Mouse (Mus musculus) midbrain, embryonic 13.5 days (tissue): ENCODE data around the gene Cacng1. TPM values are rescaled to one million over a fixed set of nuclear protein-coding genes. Genes with fewer than 3 reads are reported as not detected.

Experiments used
- ATAC-seq: fragments of 200-750 bp; cut with Nextera tagmentation; 2 replicates; pipeline ENCODE4 v1.8.0; 2017; ENCODE audit warnings: mild to moderate bottlenecking, moderate TSS enrichment, moderate library complexity
- H3K27ac ChIP-seq: fragments of 300-500 bp; sonication (generic); 2 replicates; pipeline ENCODE4 v1.5.1; 2015; ENCODE audit warnings: inconsistent platforms, mild to moderate bottlenecking, moderate library complexity
- H3K27me3 ChIP-seq: fragments of 300-500 bp; sonication (generic); 2 replicates; pipeline ENCODE4 v1.6.1; 2015; ENCODE audit warnings: mild to moderate bottlenecking, inconsistent platforms
- H3K36me3 ChIP-seq: fragments of 300-500 bp; sonication (generic); 2 replicates; pipeline ENCODE4 v1.6.1; 2015; ENCODE audit warnings: mild to moderate bottlenecking, inconsistent platforms
- H3K4me1 ChIP-seq: fragments of 300-500 bp; sonication (generic); replicated peaks from 2 replicates; pipeline ENCODE4 v1.6.1; 2015; ENCODE audit warnings: inconsistent platforms
- H3K4me2 ChIP-seq: fragments of 300-500 bp; sonication (generic); replicated peaks from 2 replicates; pipeline ENCODE4 v1.6.1; 2015; ENCODE audit warnings: moderate library complexity, mild to moderate bottlenecking, inconsistent platforms
- H3K4me3 ChIP-seq: fragments of 300-500 bp; sonication (generic); replicated peaks from 2 replicates; pipeline ENCODE4 v1.5.1; 2015; ENCODE audit warnings: mild to moderate bottlenecking, inconsistent platforms
- H3K9ac ChIP-seq: fragments of 300-500 bp; sonication (generic); replicated peaks from 2 replicates; pipeline ENCODE4 v1.6.1; 2015; ENCODE audit warnings: mild to moderate bottlenecking, inconsistent platforms
- H3K9me3 ChIP-seq: fragments of 300-500 bp; sonication (generic); 2 replicates; pipeline ENCODE4 v1.6.1; 2016; ENCODE audit warnings: mild to moderate bottlenecking, inconsistent platforms
- WGBS: fragments of 180-500 bp; shearing (Covaris S2); methylation state at CpG from one replicate; pipeline ENCODE4 v1.1.7; 2015; 5-methylcytosine and 5-hydroxymethylcytosine counted together
- polyA plus RNA-seq: library from polyadenylated mRNA; unstranded; fragments of >200 nt; fragmentation: Nextera tagmentation; extraction: Ambion mirVana; gene quantifications from 2 replicates; pipeline ENCODE4 v1.2.1, GENCODE M21; 2015

The Cacng1 gene
- polyA plus RNA-seq, 1 experiment from 2014 or later: 0.26 TPM

DNA sequence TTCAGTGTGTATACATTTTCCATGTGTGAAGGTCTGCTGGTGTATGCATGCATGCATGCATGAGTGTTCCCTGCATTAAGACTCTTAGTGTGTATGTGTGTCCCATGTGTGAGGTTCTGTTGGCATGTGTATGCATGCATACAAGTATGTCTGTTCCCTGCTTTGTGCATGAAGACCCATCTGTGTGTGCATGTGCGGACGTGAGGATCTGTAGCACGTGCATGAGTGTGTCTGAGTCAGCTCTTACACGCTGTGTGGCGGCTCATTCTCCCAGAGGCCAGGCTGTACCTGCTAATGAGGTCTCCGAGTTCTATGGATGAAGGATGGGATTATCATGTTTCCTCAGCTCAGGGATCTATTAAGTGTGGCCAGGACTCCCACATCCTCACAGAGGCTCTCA lies 11.3 kb downstream of the Cacng1 start:
- peaks cover 36% of the 10 kb centered on the region for H3K27me3 ChIP-seq
- WGBS: 60% methylated on average over 6 of the region's 6 CpGs
- no peak overlapping the region for H3K9ac ChIP-seq
- H3K36me3 ChIP-seq: no peaks in the 10 kb centered on the region
- no peak overlapping the region for H3K27ac ChIP-seq
- H3K9me3 ChIP-seq: no peaks in the 10 kb centered on the region
- ATAC-seq: 0 out of 2 replicates have a peak, but pooled peaks have one; percentile 18
- no peak overlapping the region for H3K4me3 ChIP-seq
- no peak overlapping the region for H3K4me2 ChIP-seq
- H3K4me1 ChIP-seq: peaks cover 37% of the 10 kb centered on the region

DNA sequence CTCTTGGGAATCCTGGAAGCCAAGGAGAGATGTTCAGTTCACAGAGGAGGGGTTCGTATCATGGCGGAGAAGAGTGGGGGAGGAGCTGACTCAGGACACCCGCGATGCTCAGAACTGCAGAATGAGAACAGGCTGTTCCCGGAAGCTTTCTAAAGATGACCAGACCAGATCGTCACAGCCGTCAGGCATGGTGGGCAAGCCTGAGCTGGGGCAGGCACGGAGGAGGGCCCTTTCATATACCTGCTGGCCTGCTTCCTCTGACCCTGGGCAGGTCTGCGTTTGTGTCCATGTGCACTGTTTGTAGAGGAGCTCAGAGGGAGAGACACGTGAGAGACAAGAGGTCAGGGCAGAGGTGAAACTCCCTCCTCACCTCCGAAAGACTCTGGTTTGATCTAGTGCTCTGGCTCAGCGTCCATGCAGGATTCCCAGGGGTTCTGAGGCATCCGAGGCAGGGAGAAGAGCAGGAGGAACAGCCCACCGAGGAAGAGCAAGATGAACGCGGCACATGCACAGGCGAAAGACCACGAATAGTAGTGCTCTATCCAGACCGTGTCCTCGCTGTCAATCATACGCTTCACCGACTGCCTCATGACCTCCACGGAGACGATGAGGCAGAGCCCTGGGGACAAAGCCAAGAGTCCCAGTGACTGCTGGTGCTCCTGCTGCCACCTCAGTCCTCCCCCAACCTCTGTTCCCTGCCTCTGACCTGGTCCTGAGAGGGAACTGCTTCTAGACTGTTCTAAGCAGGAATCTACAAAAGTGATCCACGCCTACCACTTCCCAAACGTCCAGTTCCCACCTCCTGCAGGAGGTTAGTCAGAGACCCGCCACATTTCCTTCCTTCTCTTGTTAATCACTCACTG lies 12.8 kb downstream of the Cacng1 start:
- Histone ChIP-seq H3K27ac (no peak overlapping the region), H3K27me3 (peaks cover 36% of the 10 kb centered on the region), H3K4me1 (peaks cover 34% of the 10 kb centered on the region), H3K9me3 (no peaks in the 10 kb centered on the region), H3K9ac (no peak overlapping the region), H3K36me3 (no peaks in the 10 kb centered on the region), H3K4me3 (no peak overlapping the region), H3K4me2 (no peak overlapping the region)
- 38% methylated on average over 27 of the region's 27 CpGs for WGBS
- ATAC-seq: peak; percentile 40; the same call in 1 of the 2 replicates

DNA sequence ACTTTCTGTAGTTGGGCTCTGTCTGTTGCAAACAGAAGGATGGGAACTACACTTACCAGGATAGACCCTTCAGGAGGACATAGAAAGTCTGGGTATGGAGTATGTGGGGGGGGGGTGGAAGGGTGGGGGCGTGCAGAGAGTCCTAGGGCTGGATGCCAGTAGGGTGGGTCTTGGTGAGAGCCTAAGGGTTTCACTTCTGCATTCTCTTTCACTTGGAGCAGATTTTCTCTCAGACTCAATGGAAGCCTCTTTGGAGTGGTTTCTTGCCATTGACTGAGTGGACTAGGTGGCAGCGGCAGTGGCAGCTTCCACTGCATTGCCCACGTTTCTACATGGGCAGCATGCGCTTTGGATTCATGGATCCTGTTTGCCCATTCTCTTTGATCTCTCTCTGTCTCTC lies 16.4 kb downstream of the Cacng1 start:
- no peak for ATAC-seq

DNA sequence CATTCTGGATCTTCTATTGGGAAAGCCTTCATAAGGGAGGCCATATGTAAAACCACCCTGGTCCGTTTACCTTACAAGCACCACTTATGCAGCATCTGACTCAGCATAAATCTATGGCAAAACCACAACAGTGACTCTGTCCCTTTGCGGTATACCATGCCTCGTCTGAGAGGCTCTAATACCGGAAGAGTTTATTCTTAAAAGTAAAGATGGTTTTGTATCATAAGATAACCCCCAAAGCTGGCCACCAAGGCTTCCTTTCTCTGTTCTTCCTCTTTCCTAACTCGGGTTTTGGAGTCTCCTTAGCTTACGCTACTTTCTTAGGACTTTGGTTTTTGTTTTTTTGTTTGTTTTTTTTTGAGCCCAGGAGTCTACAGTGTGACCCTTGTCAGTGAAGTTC lies 23.0 kb downstream of the Cacng1 start:
- ATAC-seq: no peak
- H3K4me3 ChIP-seq: no peak overlapping the region
- no peak overlapping the region for H3K4me2 ChIP-seq
- no peak overlapping the region for H3K27ac ChIP-seq
- H3K9me3 ChIP-seq: no peaks in the 10 kb centered on the region
- peaks cover 7% of the 10 kb centered on the region for H3K36me3 ChIP-seq
- 88% methylated on average over 6 of the region's 6 CpGs for WGBS
- 0 out of 2 replicates have a peak, but pooled peaks cover 4% of the 10 kb centered on the region for H3K4me1 ChIP-seq
- no peaks in the 10 kb centered on the region for H3K27me3 ChIP-seq
- no peak overlapping the region for H3K9ac ChIP-seq

More for the DNA sequence above, 16.4 kb downstream of the Cacng1 start:
- WGBS: 95% methylated on average over 4 of the region's 4 CpGs
- peaks cover 19% of the 10 kb centered on the region for H3K27me3 ChIP-seq
- no peaks in the 10 kb centered on the region for H3K36me3 ChIP-seq
- H3K9ac ChIP-seq: no peak overlapping the region
- H3K4me2 ChIP-seq: no peak overlapping the region
- no peak overlapping the region for H3K27ac ChIP-seq
- no peaks in the 10 kb centered on the region for H3K9me3 ChIP-seq
- H3K4me1 ChIP-seq: peaks cover 16% of the 10 kb centered on the region
- H3K4me3 ChIP-seq: no peak overlapping the region

DNA sequence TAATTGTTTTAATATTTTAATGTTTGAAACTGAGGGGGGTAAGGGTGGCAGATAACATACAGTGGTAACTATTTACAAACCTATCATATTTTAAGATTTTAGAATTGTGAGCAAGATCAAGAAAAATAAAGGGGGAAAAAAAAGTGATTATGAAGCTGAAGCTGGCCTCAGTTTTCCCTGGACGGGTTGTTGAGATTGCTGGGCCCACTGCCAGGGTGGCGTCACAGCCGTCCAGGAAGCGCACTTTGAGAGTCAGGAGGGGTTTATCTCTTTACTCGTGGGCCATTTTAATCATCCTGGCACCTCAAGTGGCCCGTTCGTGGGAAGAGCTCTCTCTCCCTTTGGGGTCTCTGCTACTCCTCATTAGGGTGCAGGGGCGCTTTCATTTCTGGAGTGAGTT lies 24.8 kb downstream of the Cacng1 start:
- WGBS: 70% methylated on average over 8 of the region's 8 CpGs

DNA sequence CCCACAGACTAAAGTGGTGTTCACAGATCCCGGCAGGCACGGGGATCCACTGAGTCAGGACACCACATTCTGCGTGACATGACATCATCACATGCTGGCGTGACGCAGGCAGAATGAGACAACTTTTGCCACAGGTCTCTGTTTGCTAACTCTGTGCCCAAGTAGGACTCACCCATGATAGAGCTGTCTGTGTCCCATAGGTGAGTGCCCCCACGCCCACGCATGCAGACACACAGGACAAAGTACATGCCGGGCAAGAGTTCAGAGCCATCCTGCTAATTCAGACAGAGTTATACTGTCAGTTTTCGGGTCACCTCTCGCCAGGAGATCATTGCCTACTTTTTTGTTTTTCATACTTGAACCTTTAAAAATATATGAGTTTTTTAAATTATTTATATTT lies 27.8 kb downstream of the Cacng1 start:
- H3K9ac ChIP-seq: no peak overlapping the region
- peaks cover 14% of the 10 kb centered on the region for H3K4me1 ChIP-seq
- H3K27ac ChIP-seq: no peak overlapping the region
- no peaks in the 10 kb centered on the region for H3K27me3 ChIP-seq
- H3K9me3 ChIP-seq: no peaks in the 10 kb centered on the region
- no peak overlapping the region for H3K4me2 ChIP-seq
- WGBS: 96% methylated on average over 10 of the region's 10 CpGs
- ATAC-seq: no peak
- H3K4me3 ChIP-seq: no peak overlapping the region
- peaks cover 25% of the 10 kb centered on the region for H3K36me3 ChIP-seq

More for the DNA sequence above, 24.8 kb downstream of the Cacng1 start:
- Histone ChIP-seq H3K9me3 (no peaks in the 10 kb centered on the region), H3K27me3 (no peaks in the 10 kb centered on the region), H3K36me3 (peaks cover 12% of the 10 kb centered on the region), H3K4me3 (no peak overlapping the region), H3K27ac (no peak overlapping the region), H3K4me2 (no peak overlapping the region), H3K4me1 (0 out of 2 replicates have a peak, but pooled peaks cover 4% of the 10 kb centered on the region), H3K9ac (no peak overlapping the region)
- ATAC-seq: no peak

DNA sequence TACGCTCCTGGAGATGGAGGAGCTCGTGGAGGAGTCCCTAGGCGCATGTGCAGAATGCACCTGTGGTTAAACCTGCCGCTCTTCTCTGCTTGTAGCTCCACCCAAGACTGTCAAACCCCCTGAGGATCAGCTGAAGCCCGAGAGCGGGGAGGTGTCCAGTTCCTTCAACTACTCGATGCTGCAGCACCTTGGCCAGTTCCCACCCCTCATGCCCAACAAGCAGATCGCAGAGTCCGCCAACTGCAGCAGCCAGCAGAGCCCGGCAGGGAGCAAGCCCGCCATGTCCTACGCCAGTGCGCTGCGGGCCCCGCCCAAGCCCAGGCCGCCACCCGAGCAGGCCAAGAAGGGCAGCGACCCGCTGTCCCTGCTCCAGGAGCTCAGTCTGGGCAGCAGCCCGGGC lies 30.0 kb downstream of the Cacng1 start:
- Histone ChIP-seq H3K27me3 (no peaks in the 10 kb centered on the region), H3K4me3 (no peak overlapping the region), H3K27ac (no peak overlapping the region), H3K4me2 (no peak overlapping the region), H3K36me3 (peaks cover 25% of the 10 kb centered on the region), H3K4me1 (peaks cover 32% of the 10 kb centered on the region), H3K9me3 (no peaks in the 10 kb centered on the region), H3K9ac (no peak overlapping the region)
- ATAC-seq: no peak
- 80% methylated on average over 19 of the region's 20 CpGs for WGBS

DNA sequence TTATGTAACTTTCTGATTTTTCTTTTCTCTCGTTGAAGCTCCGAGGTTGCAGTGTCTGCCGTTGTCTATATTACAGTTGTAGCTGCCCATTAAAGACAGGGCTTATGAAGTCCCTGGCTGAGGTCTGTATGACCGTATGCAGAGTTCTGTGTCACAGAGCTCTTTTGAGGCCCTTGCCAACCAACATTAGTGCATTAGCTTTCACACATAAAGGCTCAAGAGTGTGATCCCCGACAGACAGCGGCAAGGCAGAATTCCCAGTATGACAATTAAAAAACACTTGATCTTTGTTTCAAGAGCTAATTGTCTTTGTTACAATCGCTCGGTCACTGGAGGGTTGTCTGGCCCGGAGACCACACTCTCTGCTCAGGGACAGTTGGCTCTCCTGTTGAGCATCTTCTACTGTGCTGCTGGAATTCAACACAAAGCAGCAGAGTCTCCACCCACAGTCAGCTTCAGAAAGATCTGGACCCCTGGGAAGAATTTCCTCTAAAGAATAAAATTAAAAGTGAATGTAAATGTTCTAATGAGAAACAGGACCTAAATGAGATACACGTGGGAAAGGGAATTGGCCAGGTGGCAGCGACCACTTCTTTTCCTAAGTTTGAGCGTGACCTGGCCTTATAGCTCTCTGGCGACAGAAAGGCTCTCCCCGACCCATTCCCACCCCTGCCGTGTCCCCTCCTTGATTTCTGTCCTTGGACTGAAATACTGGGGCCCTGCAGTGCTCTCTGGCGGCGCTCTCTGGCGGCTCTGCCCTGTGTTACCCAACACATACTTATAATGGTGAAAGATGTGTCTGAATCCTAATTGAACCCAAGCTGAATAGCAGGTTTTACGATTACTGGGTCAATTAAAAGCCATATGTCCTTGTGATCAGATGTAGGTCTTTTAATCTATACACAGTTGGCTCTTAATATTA lies 32.5 kb downstream of the Cacng1 start:
- Histone ChIP-seq H3K9ac (no peak overlapping the region), H3K4me3 (no peak overlapping the region), H3K9me3 (no peaks in the 10 kb centered on the region), H3K36me3 (peaks cover 23% of the 10 kb centered on the region), H3K27ac (peak overlapping the region; percentile 74), H3K4me1 (peaks cover 35% of the 10 kb centered on the region), H3K4me2 (0 out of 2 replicates have a peak overlapping the region, but pooled peaks have one; percentile 2), H3K27me3 (no peaks in the 10 kb centered on the region)
- ATAC-seq: 0 out of 2 replicates have a peak, but pooled peaks have one; percentile 69
- 51% methylated on average over 19 of the region's 19 CpGs for WGBS

DNA sequence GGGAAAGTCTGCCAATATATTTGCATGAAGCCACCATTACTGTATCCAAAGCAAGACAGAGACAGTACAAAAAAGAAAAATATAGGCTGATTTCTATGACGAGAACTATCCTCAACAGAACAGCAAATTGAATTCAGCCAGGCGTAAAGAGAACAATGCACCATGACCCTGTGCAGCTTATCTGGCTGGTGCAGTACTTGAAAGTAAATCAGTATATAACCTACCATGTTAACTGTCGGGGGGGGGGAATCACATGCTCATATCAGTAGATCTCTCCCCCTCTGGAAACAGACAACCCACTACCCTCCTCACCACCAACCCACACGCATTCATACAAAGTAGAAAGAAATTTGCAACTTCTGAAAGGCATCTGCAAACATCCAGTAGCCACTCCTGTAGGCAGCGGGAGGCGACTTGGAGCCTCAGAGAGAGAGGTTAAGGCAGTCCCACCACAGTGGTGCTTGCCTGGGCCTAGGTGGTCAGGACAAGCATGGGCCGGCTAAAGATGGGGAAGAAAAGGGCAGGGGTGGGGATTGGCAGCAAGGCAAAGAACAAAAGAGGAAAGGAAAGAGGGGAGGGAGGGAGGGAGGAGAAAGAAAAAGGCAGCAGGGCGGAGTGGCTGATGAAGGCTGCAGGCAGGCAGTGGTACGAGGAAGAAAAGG lies 33.5 kb downstream of the Cacng1 start:
- H3K36me3 ChIP-seq: peaks cover 18% of the 10 kb centered on the region
- H3K4me3 ChIP-seq: no peak overlapping the region
- H3K27me3 ChIP-seq: no peaks in the 10 kb centered on the region
- H3K4me2 ChIP-seq: 0 out of 2 replicates have a peak overlapping the region, but pooled peaks have one; percentile 2
- H3K9me3 ChIP-seq: no peaks in the 10 kb centered on the region
- ATAC-seq: peak; percentile 75
- 22% methylated on average over 9 of the region's 9 CpGs for WGBS
- H3K27ac ChIP-seq: peak overlapping the region; percentile 74
- H3K4me1 ChIP-seq: peaks cover 35% of the 10 kb centered on the region
- H3K9ac ChIP-seq: 0 out of 2 replicates have a peak overlapping the region, but pooled peaks have one; percentile 2

DNA sequence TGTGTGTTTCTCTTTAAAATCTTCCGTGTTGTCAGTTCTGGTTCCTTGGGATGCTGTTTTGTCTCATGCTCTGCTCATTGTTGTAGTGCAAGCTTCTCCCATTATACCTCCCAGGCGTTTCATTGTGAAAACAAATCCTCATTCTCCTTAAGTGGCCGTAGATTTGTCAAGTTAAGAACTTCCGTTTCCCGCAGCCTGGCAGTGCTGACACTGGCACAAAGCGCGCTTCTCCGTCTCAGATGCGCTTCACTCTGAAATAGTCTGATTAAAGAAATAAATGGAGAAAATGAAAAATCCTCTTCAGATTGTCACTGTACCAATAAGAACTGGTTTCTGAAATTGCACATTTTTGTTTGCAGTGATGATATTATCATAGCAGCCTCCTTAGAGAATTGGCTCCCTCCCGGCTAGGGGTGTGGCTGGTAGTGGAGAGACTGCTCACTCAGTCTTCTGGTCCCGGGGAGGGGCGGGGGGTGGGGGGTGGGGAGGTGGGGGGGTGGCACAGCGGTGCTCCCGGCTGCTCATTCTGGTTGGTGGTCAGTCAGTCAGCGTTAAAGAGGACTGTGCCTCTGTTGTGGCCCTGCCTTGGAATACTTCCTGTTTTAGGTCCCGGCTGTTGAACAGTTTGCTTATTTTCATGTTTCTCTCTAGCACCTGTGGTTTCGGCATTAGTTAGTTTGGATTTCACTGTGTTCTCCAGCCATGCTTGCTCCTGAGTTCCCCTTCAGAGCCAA lies 39.9 kb downstream of the Cacng1 start:
- H3K27ac ChIP-seq: peak overlapping the region; percentile 27
- 35% methylated on average over 16 of the region's 17 CpGs for WGBS
- H3K9me3 ChIP-seq: no peaks in the 10 kb centered on the region
- H3K4me2 ChIP-seq: peak overlapping the region; percentile 35
- no peak overlapping the region for H3K9ac ChIP-seq
- peaks cover 32% of the 10 kb centered on the region for H3K36me3 ChIP-seq
- peak; percentile 40; the same call in 1 of the 2 replicates for ATAC-seq
- no peaks in the 10 kb centered on the region for H3K27me3 ChIP-seq
- H3K4me1 ChIP-seq: peaks cover 21% of the 10 kb centered on the region
- no peak overlapping the region for H3K4me3 ChIP-seq

DNA sequence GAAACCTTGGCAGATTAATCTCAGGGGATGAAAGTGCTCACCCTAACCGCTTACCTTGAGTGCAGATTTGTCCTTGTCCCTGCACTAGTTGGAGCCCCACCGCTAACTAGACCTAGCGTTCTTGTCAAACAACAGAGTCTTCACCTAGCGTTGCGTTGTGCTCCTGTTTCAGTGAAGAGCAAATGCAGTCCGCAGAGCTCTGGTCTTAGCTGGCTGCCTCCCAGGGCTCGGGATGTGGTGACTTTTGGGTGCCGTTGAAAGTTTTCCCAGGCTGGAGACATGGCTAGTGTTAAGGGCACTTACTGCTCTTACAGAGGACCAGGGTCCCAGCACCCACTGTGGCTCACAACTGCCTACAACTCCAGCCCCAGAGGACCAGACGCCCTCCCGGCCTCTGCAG lies 41.1 kb downstream of the Cacng1 start:
- Histone ChIP-seq H3K27me3 (no peaks in the 10 kb centered on the region), H3K4me3 (no peak overlapping the region), H3K9ac (no peak overlapping the region), H3K27ac (no peak overlapping the region), H3K36me3 (peaks cover 43% of the 10 kb centered on the region), H3K4me2 (no peak overlapping the region), H3K9me3 (no peaks in the 10 kb centered on the region), H3K4me1 (peaks cover 16% of the 10 kb centered on the region)
- 83% methylated on average over 10 of the region's 10 CpGs for WGBS
- no peak for ATAC-seq
